Mouse (Mus musculus): ENCODE results near the gene Alpi.

DNA sequence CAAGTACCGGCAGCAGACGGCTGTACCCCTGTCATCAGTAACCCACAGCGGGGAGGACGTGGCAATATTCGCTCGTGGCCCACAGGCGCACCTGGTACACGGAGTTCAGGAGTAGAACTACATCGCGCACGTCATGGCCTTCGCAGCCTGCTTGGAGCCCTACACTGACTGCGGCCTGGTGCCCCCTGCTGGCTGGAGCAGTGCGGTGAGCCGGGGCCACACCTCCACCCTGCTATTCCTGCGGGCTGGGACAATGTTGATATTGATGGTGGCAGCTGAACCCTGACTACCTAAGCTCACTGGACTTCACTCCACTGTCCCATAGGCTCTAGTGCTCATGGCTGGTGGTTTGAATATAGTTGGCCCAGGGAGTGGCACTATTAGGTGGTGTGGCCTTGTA, 30.7 kb downstream of the Alpi start:
- TF ChIP-seq CTCF (conservative IDR thresholded peaks at IDR 0.05; ENCODE audit: insufficient read depth, insufficient read length, low read depth, low read length) (peak; percentile 60; the same call in 1 of the 2 replicates), POLR2A (IDR thresholded peaks at IDR 0.05; ENCODE audit: low read depth, low read length) (no peak)
